Mouse (Mus musculus) brain, embryonic 14.5 days (tissue): ENCODE measurements at regions not wholly inside any gene's neighbourhood (a gene's known extent, or its start where the extent isn't known, plus 50 kb on each side); places are given as distances from the start of the nearest gene placed in this dataset.

Source experiments
- CTCF ChIP-seq: fragments of 200-500 bp; IDR thresholded peaks from 2 replicates; pipeline ENCODE4 v1.5.1; 2012; ENCODE audit warnings: inconsistent platforms, mild to moderate bottlenecking, moderate library complexity, borderline replicate concordance; ENCODE audit not compliant: insufficient read depth, insufficient read length; ENCODE audit errors: extremely low read depth
- POLR2A ChIP-seq: fragments of 200-500 bp; IDR thresholded peaks from 2 replicates; pipeline ENCODE4 v1.6.1; 2012; ENCODE audit warnings: mild to moderate bottlenecking, inconsistent platforms, borderline replicate concordance; ENCODE audit not compliant: poor library complexity, insufficient read depth, insufficient read length, severe bottlenecking; ENCODE audit errors: extremely low read depth

DNA sequence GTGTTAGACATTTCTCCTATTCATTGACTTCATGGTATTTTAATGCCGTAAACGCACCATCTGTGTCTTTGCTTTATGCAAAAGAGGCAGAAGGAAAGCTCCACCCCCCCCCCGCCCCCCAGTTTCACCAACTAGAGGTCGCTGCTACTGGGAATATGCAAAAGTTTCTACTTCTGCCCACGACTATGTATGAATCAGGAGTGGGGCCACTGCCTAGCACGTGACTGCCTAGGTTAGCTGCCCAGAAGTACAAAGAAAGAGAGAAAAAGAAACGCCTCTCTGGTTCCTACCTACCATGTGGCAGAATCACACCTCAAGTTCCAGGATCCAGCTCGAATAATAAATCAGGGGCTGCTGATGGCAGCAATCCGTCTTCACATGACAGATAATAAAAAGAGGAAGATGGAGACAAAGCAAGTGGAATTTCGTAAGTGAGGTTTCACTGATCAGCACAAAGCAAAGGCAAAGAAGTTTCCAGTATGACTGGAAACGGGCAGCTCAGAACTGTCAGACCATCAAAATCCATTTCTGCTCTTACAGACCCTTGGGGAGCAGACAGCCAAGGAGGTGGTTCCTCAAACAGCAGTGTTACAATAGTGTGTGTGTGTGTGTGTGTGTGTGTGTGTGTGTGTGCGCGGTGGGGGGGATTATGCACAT, 108.9 kb upstream of the Ppm1h start:
- no peak for TF ChIP-seq POLR2A
- TF ChIP-seq CTCF, result no peak
